Mouse (Mus musculus): ENCODE data around the gene Sp6. TPM values are rescaled to one million over a fixed set of nuclear protein-coding genes. Genes with fewer than 3 reads are reported as not detected.

The Sp6 gene
- polyA plus RNA-seq, 1 experiment from 2014 or later = 0.17 TPM

DNA sequence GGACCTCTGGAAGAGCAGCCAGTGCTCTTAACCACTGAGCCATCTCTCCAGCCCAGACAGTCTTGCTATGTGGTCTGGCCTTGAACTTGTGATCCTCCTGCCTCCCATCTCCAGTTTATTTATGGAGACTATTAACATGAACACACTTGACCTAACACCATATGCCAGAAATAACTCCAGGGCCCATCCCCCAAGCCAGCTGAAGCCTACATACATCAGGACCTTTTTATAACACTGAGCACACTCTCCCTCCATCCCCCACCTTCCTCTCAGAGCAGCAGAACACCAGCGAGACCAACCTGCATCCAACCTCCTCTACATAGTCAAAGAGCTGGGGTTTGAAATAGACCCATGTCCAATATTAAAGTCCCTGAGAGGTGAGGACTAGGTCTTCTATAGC is 57.9 kb downstream of the Sp6 start:
- Histone ChIP-seq H3K36me3 (ENCODE audit: control insufficient read depth, insufficient read depth, low read length) (peaks cover 17% of the 10 kb centered on the region), H3K27ac (ENCODE audit: low read depth, low read length) (no peak overlapping the region), H3K4me1 (ENCODE audit: control insufficient read depth, insufficient read depth, low read length) (no peaks in the 10 kb centered on the region), H3K9ac (ENCODE audit: low read length) (no peak overlapping the region), H3K9me3 (replicated peaks; ENCODE audit: control insufficient read depth, low read length) (no peaks in the 10 kb centered on the region), H3K4me3 (ENCODE audit: low read depth, low read length) (no peak overlapping the region), H3K27me3 (replicated peaks; ENCODE audit: control insufficient read depth, insufficient read depth, low read length) (no peaks in the 10 kb centered on the region), H3K4me2 (ENCODE audit: low read length) (no peak overlapping the region)
- ATAC-seq = no peak
- DNase-seq (ENCODE audit: low spot score) = no peak
- WGBS = 83% methylated on average over 1 of the region's 1 CpGs

DNA sequence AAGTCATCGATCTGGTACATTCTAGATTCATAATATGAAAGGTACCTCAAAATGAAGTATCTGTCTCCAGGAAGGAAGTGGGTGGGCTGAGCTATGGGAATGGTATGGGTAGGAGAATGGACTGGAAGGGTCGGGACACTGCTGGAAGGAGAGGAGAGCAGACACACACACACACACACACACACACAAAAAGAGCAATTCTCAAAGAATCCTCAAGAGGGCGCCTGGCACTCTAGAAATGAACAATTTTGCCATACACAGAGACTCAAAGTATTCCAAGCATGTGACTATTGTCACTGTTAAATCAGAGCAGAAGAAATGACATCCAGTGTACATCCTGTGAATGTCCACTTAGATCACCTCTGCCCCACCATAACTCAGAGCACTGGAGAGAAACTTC is 59.3 kb downstream of the Sp6 start:
- no peak overlapping the region for H3K4me3 ChIP-seq (ENCODE audit: low read depth, low read length)
- ATAC-seq (0 out of 2 replicates have a peak, but pooled peaks have one; percentile 15), DNase-seq (ENCODE audit: low spot score) (peak; percentile 81)
- 33% methylated on average over 3 of the region's 3 CpGs for WGBS
- H3K4me1 ChIP-seq (ENCODE audit: control insufficient read depth, insufficient read depth, low read length) = no peaks in the 10 kb centered on the region
- H3K27ac ChIP-seq (ENCODE audit: low read depth, low read length) = no peak overlapping the region
- no peaks in the 10 kb centered on the region for H3K9me3 ChIP-seq (replicated peaks; ENCODE audit: control insufficient read depth, low read length)
- H3K27me3 ChIP-seq (replicated peaks; ENCODE audit: control insufficient read depth, insufficient read depth, low read length) = no peaks in the 10 kb centered on the region
- H3K4me2 ChIP-seq (ENCODE audit: low read length) = no peak overlapping the region
- peaks cover 10% of the 10 kb centered on the region for H3K36me3 ChIP-seq (ENCODE audit: control insufficient read depth, insufficient read depth, low read length)
- no peak overlapping the region for H3K9ac ChIP-seq (ENCODE audit: low read length)

DNA sequence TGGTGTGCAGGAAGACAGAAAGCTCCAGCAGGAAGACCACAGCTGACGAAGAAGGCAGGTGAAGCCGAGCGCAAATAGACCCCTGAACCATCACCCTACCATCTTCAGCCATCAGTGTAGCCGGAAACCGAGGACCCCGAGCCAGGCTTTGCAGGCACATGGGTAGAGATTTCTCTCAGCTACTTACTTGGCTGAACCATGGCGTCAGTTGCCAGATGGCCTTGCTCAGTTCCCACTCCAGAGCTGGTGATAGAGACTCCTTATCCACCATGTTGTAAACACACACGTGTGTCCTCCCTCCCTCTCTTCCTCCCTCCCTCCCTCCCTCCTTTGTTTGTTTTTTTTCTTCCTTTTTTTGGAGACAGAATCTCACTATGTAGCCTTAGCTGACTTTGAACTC is 61.0 kb downstream of the Sp6 start:
- Histone ChIP-seq H3K4me3 (ENCODE audit: low read depth, low read length) (no peak overlapping the region), H3K9me3 (replicated peaks; ENCODE audit: control insufficient read depth, low read length) (no peaks in the 10 kb centered on the region), H3K9ac (ENCODE audit: low read length) (no peak overlapping the region), H3K27ac (ENCODE audit: low read depth, low read length) (no peak overlapping the region), H3K4me1 (ENCODE audit: control insufficient read depth, insufficient read depth, low read length) (no peaks in the 10 kb centered on the region), H3K27me3 (replicated peaks; ENCODE audit: control insufficient read depth, insufficient read depth, low read length) (no peaks in the 10 kb centered on the region), H3K36me3 (ENCODE audit: control insufficient read depth, insufficient read depth, low read length) (no peaks in the 10 kb centered on the region), H3K4me2 (ENCODE audit: low read length) (no peak overlapping the region)
- no peak for ATAC-seq
- 68% methylated on average over 8 of the region's 8 CpGs for WGBS
- DNase-seq (ENCODE audit: low spot score) = no peak

Small RNAs within 50 kb of the gene (microRNA-seq; reads per million reads assigned to microRNA genes)
- not detected for gene Mir8103

Other genes starting within 250 kb of the Sp6 start
- gene Snx11, start 235.8 kb upstream of the Sp6 start, polyA plus RNA-seq (2014; fragmentation: Nextera tagmentation; extraction: Ambion mirVana) = 17.6 and 21.6 TPM in 2 replicates
- 94.8 and 99.7 TPM in 2 replicates for gene Cbx1, start 224.3 kb upstream of the Sp6 start, polyA plus RNA-seq (2014; fragmentation: Nextera tagmentation; extraction: Ambion mirVana)
- gene Nfe2l1, start 183.4 kb upstream of the Sp6 start, polyA plus RNA-seq (2014; fragmentation: Nextera tagmentation; extraction: Ambion mirVana) = 28.0 and 38.6 TPM in 2 replicates
- gene Copz2, start 163.5 kb upstream of the Sp6 start, polyA plus RNA-seq (2014; fragmentation: Nextera tagmentation; extraction: Ambion mirVana) = 14.7 and 15.0 TPM in 2 replicates
- gene Cdk5rap3, start 96.9 kb upstream of the Sp6 start, polyA plus RNA-seq (2014; fragmentation: Nextera tagmentation; extraction: Ambion mirVana) = 91.2 and 98.4 TPM in 2 replicates
- 0.09 TPM in 1 of 2 replicates, not detected in the other for gene Prr15l, start 85.3 kb upstream of the Sp6 start, polyA plus RNA-seq (2014; fragmentation: Nextera tagmentation; extraction: Ambion mirVana)
- 19.0 and 21.9 TPM in 2 replicates for gene Pnpo, start 69.4 kb upstream of the Sp6 start, polyA plus RNA-seq (2014; fragmentation: Nextera tagmentation; extraction: Ambion mirVana)
- 14.3 and 14.6 TPM in 2 replicates for gene Sp2, start 30.4 kb upstream of the Sp6 start, polyA plus RNA-seq (2014; fragmentation: Nextera tagmentation; extraction: Ambion mirVana)
- gene Scrn2, start 16.5 kb downstream of the Sp6 start, polyA plus RNA-seq (2014; fragmentation: Nextera tagmentation; extraction: Ambion mirVana) = 15.0 and 15.4 TPM in 2 replicates
- 4.3 and 4.5 TPM in 2 replicates for gene Lrrc46, start 28.0 kb downstream of the Sp6 start, polyA plus RNA-seq (2014; fragmentation: Nextera tagmentation; extraction: Ambion mirVana)
- 56.2 and 57.6 TPM in 2 replicates for gene Mrpl10, start 28.2 kb downstream of the Sp6 start, polyA plus RNA-seq (2014; fragmentation: Nextera tagmentation; extraction: Ambion mirVana)
- gene Osbpl7, start 37.2 kb downstream of the Sp6 start, polyA plus RNA-seq (2014; fragmentation: Nextera tagmentation; extraction: Ambion mirVana) = 6.1 and 6.7 TPM in 2 replicates
- gene Tbx21, start 101.9 kb downstream of the Sp6 start, polyA plus RNA-seq (2014; fragmentation: Nextera tagmentation; extraction: Ambion mirVana) = 0.11 and 0.13 TPM in 2 replicates
- gene Tbkbp1, start 138.1 kb downstream of the Sp6 start, polyA plus RNA-seq (2014; fragmentation: Nextera tagmentation; extraction: Ambion mirVana) = 4.8 and 5.4 TPM in 2 replicates
- 41.7 and 41.9 TPM in 2 replicates for gene Kpnb1, start 174.5 kb downstream of the Sp6 start, polyA plus RNA-seq (2014; fragmentation: Nextera tagmentation; extraction: Ambion mirVana)